Mouse (Mus musculus) heart, postnatal 0 days (tissue): ENCODE results near the gene Ntn1. TPM values are rescaled to one million over a fixed set of nuclear protein-coding genes. Genes with fewer than 3 reads are reported as not detected.

Experiments used
- ATAC-seq: fragments of 200-750 bp; cut with Nextera tagmentation; 2 replicates; pipeline ENCODE4 v1.8.0; 2017; ENCODE audit warnings: low read depth, moderate number of reproducible peaks, moderate library complexity; ENCODE audit not compliant: insufficient read depth
- DNase-seq: peaks from one replicate; pipeline ENCODE4 v3.0.0-alpha.2; 2016; ENCODE audit warnings: low spot score
- H3K27ac ChIP-seq: fragments of 300-500 bp; sonication (generic); 2 replicates; pipeline ENCODE4 v1.5.1; 2014; ENCODE audit warnings: low read depth, mild to moderate bottlenecking
- H3K27me3 ChIP-seq: fragments of 300-500 bp; sonication (generic); 2 replicates; pipeline ENCODE4 v1.6.1; 2014; ENCODE audit warnings: low read length, mixed read lengths; ENCODE audit not compliant: control insufficient read depth, insufficient read depth
- H3K36me3 ChIP-seq: fragments of 300-500 bp; sonication (generic); replicated peaks from 2 replicates; pipeline ENCODE4 v1.6.1; 2014; ENCODE audit warnings: low read length, mixed read lengths; ENCODE audit not compliant: control insufficient read depth, insufficient read depth
- H3K4me1 ChIP-seq: fragments of 300-500 bp; sonication (generic); 2 replicates; pipeline ENCODE4 v1.6.1; 2014; ENCODE audit warnings: antibody characterized with exemption; ENCODE audit not compliant: control insufficient read depth, insufficient read depth
- H3K4me2 ChIP-seq: fragments of 300-500 bp; sonication (generic); 2 replicates; pipeline ENCODE4 v1.6.1; 2014; ENCODE audit warnings: low read depth, mild to moderate bottlenecking, low read length, moderate library complexity
- H3K4me3 ChIP-seq: fragments of 300-500 bp; sonication (generic); 2 replicates; pipeline ENCODE4 v1.5.1; 2014; ENCODE audit warnings: low read depth, low read length
- H3K9ac ChIP-seq: fragments of 300-500 bp; sonication (generic); replicated peaks from 2 replicates; pipeline ENCODE4 v1.6.1; 2014; ENCODE audit warnings: low read depth, low read length, mixed read lengths
- H3K9me3 ChIP-seq: fragments of 300-500 bp; sonication (generic); replicated peaks from 2 replicates; pipeline ENCODE4 v1.6.1; 2016; ENCODE audit warnings: low read length; ENCODE audit not compliant: control insufficient read depth
- CTCF ChIP-seq: IDR thresholded peaks from 2 replicates; pipeline ENCODE4 v1.5.1; 2016; ENCODE audit warnings: antibody characterized with exemption, control low read depth, low read depth
- EP300 ChIP-seq: IDR thresholded peaks from 2 replicates; pipeline ENCODE4 v1.6.1; 2016; ENCODE audit warnings: antibody characterized with exemption, low read depth
- WGBS: fragments of 180-500 bp; shearing (Covaris S2); extraction: QIAGEN DNeasy Blood & Tissue Kit; methylation state at CpG from one replicate; pipeline ENCODE4 v1.1.7; 2014; 5-methylcytosine and 5-hydroxymethylcytosine counted together
- polyA plus RNA-seq: library from polyadenylated mRNA; unstranded; fragments of >200 nt; fragmentation: Nextera tagmentation; extraction: Ambion mirVana; gene quantifications from 2 replicates; pipeline ENCODE4 v1.2.1, GENCODE M21; 2015
- total RNA-seq: library from RNA; depleted of rRNA; stranded (reverse); fragments of >200 nt; gene quantifications from 2 replicates; pipeline ENCODE4 v1.2.3, GENCODE M21; 2014; ENCODE audit warnings: low replicate concordance

Ntn1 gene
- total and polyA plus RNA-seq, 2 experiments from 2014 or later = 24.8 to 117 TPM

DNA sequence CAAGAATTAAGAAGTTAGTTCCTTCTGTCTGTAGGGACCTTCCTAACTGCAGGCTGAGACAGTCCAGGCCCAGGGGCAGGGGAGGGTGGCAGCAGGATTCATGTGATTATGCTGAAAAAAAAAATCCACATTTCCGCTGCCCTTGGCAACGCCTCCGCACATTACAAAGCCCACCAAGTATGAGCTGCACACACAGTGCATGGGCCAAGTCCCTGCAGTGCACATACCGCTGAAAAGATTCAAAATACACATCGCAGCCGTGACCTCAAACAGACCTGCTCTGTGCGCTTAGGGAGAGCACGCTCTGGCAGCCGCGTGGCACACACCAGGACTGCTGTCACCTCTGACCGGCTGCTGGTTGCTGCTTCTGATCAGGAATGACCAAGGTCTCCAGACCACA lies 184.6 kb downstream of the Ntn1 start:
- H3K4me1 ChIP-seq = 0 out of 2 replicates have a peak, but pooled peaks cover 18% of the 10 kb centered on the region

GRCm38 (mm10) chr11:68215206-68215912 lies 185.3 kb downstream of the Ntn1 start:
- DNase-seq (no peak), ATAC-seq (no peak)
- Histone ChIP-seq H3K27ac (no peak overlapping the region), H3K4me3 (no peak overlapping the region), H3K36me3 (peaks cover 4% of the 10 kb centered on the region; the same call in 1 of the 2 replicates), H3K4me1 (0 out of 2 replicates have a peak, but pooled peaks cover 18% of the 10 kb centered on the region), H3K4me2 (no peak overlapping the region), H3K9ac (no peak overlapping the region), H3K27me3 (no peaks in the 10 kb centered on the region), H3K9me3 (no peaks in the 10 kb centered on the region)
- TF ChIP-seq EP300 (no peak), CTCF (no peak)
- WGBS = 32% methylated on average over 6 of the region's 6 CpGs

More for the DNA sequence above, 184.6 kb downstream of the Ntn1 start:
- Histone ChIP-seq H3K27ac (no peak overlapping the region), H3K27me3 (no peaks in the 10 kb centered on the region), H3K9ac (no peak overlapping the region), H3K4me3 (no peak overlapping the region), H3K9me3 (no peaks in the 10 kb centered on the region), H3K36me3 (peaks cover 4% of the 10 kb centered on the region; the same call in 1 of the 2 replicates), H3K4me2 (no peak overlapping the region)
- TF ChIP-seq EP300 = no peak
- no peak for DNase-seq
- no peak for ATAC-seq
- 71% methylated on average over 11 of the region's 11 CpGs for WGBS

DNA sequence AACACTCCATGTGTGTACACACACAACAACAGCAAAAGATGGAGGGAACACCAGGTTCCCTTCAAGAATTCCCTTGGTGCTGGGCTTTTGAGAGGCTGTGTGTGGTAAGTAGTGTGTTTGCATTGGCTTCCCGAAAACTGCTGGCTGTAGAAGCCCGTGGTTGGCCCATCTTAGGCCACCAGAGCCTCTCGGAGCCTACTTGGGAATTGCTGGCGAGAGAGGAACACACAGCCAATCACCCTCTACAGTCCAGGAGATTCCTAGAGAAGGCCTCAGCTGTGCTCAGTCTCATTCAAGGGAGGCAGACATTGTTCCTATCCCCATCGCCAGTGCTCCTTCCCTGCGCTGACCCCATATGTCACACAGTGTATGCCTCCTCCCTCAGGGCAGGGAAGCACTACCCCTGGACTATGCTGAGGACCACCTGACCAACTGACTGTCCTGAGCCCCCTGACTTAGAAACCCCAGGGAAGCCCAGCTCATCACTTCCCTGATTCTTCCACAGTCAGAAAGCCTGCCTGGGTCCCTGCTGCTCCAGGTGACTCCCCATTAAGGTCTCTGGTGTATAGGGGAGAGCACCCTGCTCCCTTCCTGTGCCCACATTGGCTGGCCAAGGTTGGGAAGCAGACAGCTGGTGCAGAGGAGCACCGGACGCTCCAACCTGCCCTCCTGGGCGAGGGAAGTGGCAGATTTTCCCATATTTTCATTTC lies 186.0 kb downstream of the Ntn1 start:
- Histone ChIP-seq H3K27me3 (no peaks in the 10 kb centered on the region), H3K36me3 (peaks cover 4% of the 10 kb centered on the region; the same call in 1 of the 2 replicates), H3K4me2 (no peak overlapping the region), H3K9me3 (no peaks in the 10 kb centered on the region), H3K9ac (no peak overlapping the region), H3K27ac (no peak overlapping the region), H3K4me1 (0 out of 2 replicates have a peak, but pooled peaks cover 18% of the 10 kb centered on the region), H3K4me3 (no peak overlapping the region)
- 90% methylated on average over 9 of the region's 9 CpGs for WGBS
- TF ChIP-seq CTCF (no peak), EP300 (no peak)
- ATAC-seq = no peak
- no peak for DNase-seq

DNA sequence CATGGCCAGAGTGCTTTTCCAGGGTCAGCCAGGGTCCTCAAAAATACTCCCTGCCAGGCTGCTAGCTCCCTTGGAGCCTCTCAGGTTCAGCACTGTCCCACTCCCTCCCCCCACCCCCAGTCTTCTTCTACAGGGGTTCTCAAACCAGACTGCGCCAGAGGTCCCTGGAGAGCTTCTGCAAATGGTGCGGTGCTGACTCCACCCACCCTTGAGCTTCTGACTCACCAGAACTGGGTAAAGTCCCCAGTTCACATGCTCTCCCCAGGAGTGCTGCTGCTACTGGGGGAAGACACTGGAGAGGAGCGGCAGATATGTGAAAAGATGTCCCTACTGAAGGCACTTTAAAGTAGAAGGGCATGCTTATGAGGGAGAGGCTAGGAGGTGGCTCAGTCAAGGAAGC lies 186.7 kb downstream of the Ntn1 start:
- 72% methylated on average over 3 of the region's 3 CpGs for WGBS
- Histone ChIP-seq H3K9ac (no peak overlapping the region), H3K36me3 (0 out of 2 replicates have a peak, but pooled peaks cover 4% of the 10 kb centered on the region), H3K4me2 (no peak overlapping the region), H3K9me3 (no peaks in the 10 kb centered on the region), H3K27me3 (no peaks in the 10 kb centered on the region), H3K4me3 (no peak overlapping the region), H3K27ac (no peak overlapping the region), H3K4me1 (0 out of 2 replicates have a peak, but pooled peaks cover 18% of the 10 kb centered on the region)
- TF ChIP-seq CTCF (no peak), EP300 (no peak)
- ATAC-seq (no peak), DNase-seq (no peak)

GRCm38 (mm10) chr11:68211924-68212578 lies 188.6 kb downstream of the Ntn1 start:
- DNase-seq (peak; percentile 61), ATAC-seq (peak; percentile 54)
- Histone ChIP-seq H3K4me2 (no peak overlapping the region), H3K9me3 (no peaks in the 10 kb centered on the region), H3K27me3 (no peaks in the 10 kb centered on the region), H3K4me1 (0 out of 2 replicates have a peak, but pooled peaks cover 18% of the 10 kb centered on the region), H3K36me3 (0 out of 2 replicates have a peak, but pooled peaks cover 4% of the 10 kb centered on the region), H3K9ac (no peak overlapping the region), H3K27ac (peak overlapping the region; percentile 62), H3K4me3 (no peak overlapping the region)
- WGBS = 37% methylated on average over 8 of the region's 8 CpGs
- TF ChIP-seq EP300 = 0 out of 2 replicates have a peak, but pooled peaks have one; percentile 40
- peak; percentile 68 for TF ChIP-seq CTCF
